Mouse (Mus musculus) liver, embryonic 15.5 days (tissue): Measurements from ENCODE around the gene Mrpl44. TPM values are rescaled to one million over a fixed set of nuclear protein-coding genes. Genes with fewer than 3 reads are reported as not detected.

ENCODE experiments used
- ATAC-seq: fragments of 200-750 bp; cut with Nextera tagmentation; 2 replicates; pipeline ENCODE4 v1.8.0; 2017; ENCODE audit warnings: moderate number of reproducible peaks, mild to moderate bottlenecking, moderate library complexity; ENCODE audit not compliant: insufficient read depth
- H3K27ac ChIP-seq: fragments of 300-500 bp; sonication (generic); replicated peaks from 2 replicates; pipeline ENCODE4 v1.5.1; 2015; ENCODE audit warnings: mild to moderate bottlenecking, inconsistent platforms
- H3K27me3 ChIP-seq: fragments of 300-500 bp; sonication (generic); 2 replicates; pipeline ENCODE4 v1.6.1; 2015; ENCODE audit warnings: mild to moderate bottlenecking, inconsistent platforms
- H3K36me3 ChIP-seq: fragments of 300-500 bp; sonication (generic); replicated peaks from 2 replicates; pipeline ENCODE4 v1.6.1; 2015; ENCODE audit warnings: moderate library complexity, mild to moderate bottlenecking, inconsistent platforms
- H3K4me1 ChIP-seq: fragments of 300-500 bp; sonication (generic); replicated peaks from 2 replicates; pipeline ENCODE4 v1.6.1; 2015; ENCODE audit warnings: inconsistent platforms
- H3K4me2 ChIP-seq: fragments of 300-500 bp; sonication (generic); 2 replicates; pipeline ENCODE4 v1.6.1; 2015; ENCODE audit warnings: moderate library complexity, mild to moderate bottlenecking, inconsistent platforms
- H3K4me3 ChIP-seq: fragments of 300-500 bp; sonication (generic); replicated peaks from 2 replicates; pipeline ENCODE4 v1.5.1; 2015; ENCODE audit warnings: mild to moderate bottlenecking, inconsistent platforms
- H3K9ac ChIP-seq: fragments of 300-500 bp; sonication (generic); 2 replicates; pipeline ENCODE4 v1.6.1; 2015; ENCODE audit warnings: moderate library complexity, mild to moderate bottlenecking, inconsistent platforms
- H3K9me3 ChIP-seq: fragments of 300-500 bp; sonication (generic); replicated peaks from 2 replicates; pipeline ENCODE4 v1.6.1; 2016; ENCODE audit warnings: inconsistent platforms
- WGBS: fragments of 180-500 bp; shearing (Covaris S2); methylation state at CpG from one replicate; pipeline ENCODE4 v1.1.7; 2015; ENCODE audit warnings: mixed read lengths; ENCODE audit not compliant: insufficient replicate concordance; 5-methylcytosine and 5-hydroxymethylcytosine counted together
- polyA plus RNA-seq: library from polyadenylated mRNA; unstranded; fragments of >200 nt; fragmentation: Nextera tagmentation; extraction: Ambion mirVana; gene quantifications from 2 replicates; pipeline ENCODE4 v1.2.1, GENCODE M21; 2015

Gene Mrpl44
- polyA plus RNA-seq, 1 experiment from 2014 or later, result 21.8 TPM

DNA sequence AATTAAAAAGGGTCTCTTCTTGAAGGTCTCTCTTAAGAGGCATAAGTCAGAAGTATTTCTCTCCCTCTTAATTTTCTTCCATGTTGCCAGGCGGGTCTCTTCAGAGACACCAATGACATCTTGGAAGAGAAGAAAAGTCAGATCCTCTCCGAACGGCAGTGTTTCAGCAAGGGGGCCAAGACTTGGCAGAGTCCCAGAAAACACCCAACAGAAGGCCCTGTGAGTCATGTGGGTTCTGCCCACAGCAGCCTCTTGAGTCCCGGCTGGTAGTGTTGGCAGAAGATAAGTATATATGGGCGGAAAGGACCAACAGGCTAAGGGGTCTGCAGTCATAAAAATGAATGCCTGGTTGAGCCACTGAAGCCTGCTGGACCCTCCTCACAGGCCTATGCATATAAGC lies 31.0 kb downstream of the Mrpl44 start:
- WGBS, result 41% methylated on average over 5 of the region's 5 CpGs
- Histone ChIP-seq H3K4me3 (no peak overlapping the region), H3K27ac (no peak overlapping the region), H3K27me3 (no peaks in the 10 kb centered on the region), H3K36me3 (no peaks in the 10 kb centered on the region), H3K9me3 (no peaks in the 10 kb centered on the region), H3K4me1 (no peaks in the 10 kb centered on the region), H3K4me2 (no peak overlapping the region), H3K9ac (no peak overlapping the region)
- no peak for ATAC-seq

DNA sequence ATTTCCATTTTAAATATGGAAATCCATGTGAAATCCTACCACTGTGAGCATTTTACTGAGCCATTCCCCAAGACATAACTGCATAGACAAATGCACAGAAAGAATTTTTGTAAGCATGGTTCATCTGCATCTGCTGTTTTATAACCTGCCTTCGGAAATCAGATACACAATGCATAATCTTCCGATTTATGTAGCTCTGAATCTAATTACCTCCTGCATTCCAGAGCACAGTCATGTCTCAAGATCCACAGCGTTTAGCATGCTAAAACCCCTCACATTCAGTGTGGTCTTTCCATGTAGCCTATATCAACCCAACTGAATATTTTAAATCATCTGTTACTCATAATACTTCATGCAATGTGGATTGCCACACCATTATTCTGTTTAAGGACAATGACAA lies 33.6 kb downstream of the Mrpl44 start:
- 62% methylated on average over 3 of the region's 3 CpGs for WGBS
- no peak overlapping the region for H3K27ac ChIP-seq
- no peaks in the 10 kb centered on the region for H3K4me1 ChIP-seq
- H3K4me3 ChIP-seq, result no peak overlapping the region
- H3K36me3 ChIP-seq, result no peaks in the 10 kb centered on the region
- no peaks in the 10 kb centered on the region for H3K9me3 ChIP-seq
- no peak overlapping the region for H3K9ac ChIP-seq
- no peak for ATAC-seq
- H3K27me3 ChIP-seq, result no peaks in the 10 kb centered on the region
- H3K4me2 ChIP-seq, result no peak overlapping the region

DNA sequence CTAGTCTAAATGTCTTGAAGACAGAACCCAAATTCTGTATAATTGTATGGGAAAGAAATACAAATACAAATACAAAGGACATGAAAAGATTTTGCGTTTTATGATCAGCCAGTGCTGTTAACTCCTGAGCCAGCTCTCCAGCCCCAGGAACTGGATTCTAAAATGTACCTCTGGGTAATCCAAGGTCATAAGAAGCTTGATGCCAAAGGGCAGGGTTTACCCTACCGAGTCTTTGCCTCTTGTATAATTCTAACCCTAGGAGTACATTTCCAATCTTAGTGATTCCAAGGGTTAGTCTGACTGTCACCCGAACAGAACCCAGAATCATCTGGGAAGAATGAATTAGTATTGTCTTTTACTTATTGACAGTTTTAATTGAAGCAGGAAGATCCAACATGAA lies 39.6 kb downstream of the Mrpl44 start:
- WGBS, result 58% methylated on average over 3 of the region's 3 CpGs
- Histone ChIP-seq H3K9me3 (no peaks in the 10 kb centered on the region), H3K4me2 (no peak overlapping the region), H3K36me3 (no peaks in the 10 kb centered on the region), H3K4me3 (no peak overlapping the region), H3K27me3 (no peaks in the 10 kb centered on the region), H3K27ac (no peak overlapping the region), H3K9ac (no peak overlapping the region), H3K4me1 (no peaks in the 10 kb centered on the region)
- no peak for ATAC-seq

DNA sequence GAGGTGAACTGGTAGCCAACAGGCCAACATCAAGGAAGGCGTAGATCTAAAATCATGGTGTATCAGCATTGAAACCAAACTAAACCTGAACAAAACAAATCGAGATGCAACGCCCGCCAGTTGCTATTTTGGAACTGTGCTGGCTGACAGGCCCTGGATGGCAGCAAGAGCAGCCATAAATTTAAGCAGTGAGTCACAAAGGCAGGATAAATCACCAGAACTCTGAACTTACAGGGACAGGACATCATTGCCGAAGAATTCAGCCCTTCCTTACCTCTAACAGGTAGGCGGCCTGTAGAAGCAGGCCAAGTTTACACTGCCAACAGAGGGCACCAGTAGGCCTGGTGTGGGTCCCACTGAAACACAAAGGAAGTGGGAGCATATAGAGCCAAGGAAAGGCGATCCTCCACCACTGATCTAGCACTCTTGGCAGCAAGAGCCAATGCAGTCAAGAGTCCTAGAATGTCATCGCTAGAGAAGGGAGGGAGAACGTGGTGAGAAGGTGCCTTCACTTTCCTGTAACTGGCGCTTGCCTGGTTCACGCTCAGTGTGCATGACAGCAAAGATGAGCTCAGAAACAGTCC lies 43.6 kb downstream of the Mrpl44 start:
- H3K4me2 ChIP-seq, result no peak overlapping the region
- no peak overlapping the region for H3K27ac ChIP-seq
- H3K27me3 ChIP-seq, result no peaks in the 10 kb centered on the region
- no peaks in the 10 kb centered on the region for H3K36me3 ChIP-seq
- no peak for ATAC-seq
- H3K4me3 ChIP-seq, result no peak overlapping the region
- 75% methylated on average over 11 of the region's 11 CpGs for WGBS
- no peak overlapping the region for H3K9ac ChIP-seq
- no peaks in the 10 kb centered on the region for H3K4me1 ChIP-seq
- no peaks in the 10 kb centered on the region for H3K9me3 ChIP-seq

DNA sequence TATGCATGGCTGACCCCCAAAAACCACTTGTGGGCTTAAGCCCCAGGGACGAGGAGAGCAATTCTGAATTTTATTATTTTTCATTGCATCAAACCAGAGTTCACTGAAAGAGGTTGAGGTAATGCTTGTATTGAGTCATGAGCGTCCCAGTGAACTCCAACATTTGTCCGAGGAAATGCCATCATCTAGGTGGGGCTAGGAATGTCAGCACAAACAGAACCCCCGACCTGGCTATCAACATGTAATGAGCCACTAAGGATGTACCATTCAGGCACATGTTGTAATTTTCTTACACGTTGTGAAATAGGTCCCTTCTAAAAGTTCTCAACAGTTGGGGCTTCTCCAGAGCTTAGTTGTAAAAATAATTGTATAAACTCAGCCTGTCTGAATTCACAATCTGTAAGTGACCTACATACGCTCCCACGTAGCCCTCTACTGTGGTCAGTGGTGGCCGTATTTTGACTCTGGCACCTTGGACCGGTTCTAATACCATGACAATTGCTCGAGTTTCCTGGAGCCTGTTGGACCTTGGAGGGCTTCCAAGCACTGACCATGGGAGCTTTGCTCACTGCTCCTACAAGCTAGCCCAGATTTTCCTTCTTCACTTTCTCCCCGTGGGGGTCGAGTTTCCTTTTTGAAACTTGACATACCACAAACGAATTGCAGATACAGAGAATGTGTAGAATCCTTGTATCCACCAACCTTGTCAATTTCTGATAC lies 47.1 kb downstream of the Mrpl44 start:
- H3K27me3 ChIP-seq, result no peaks in the 10 kb centered on the region
- H3K27ac ChIP-seq, result no peak overlapping the region
- no peaks in the 10 kb centered on the region for H3K9me3 ChIP-seq
- H3K36me3 ChIP-seq, result no peaks in the 10 kb centered on the region
- WGBS, result 54% methylated on average over 13 of the region's 13 CpGs
- H3K4me1 ChIP-seq, result no peaks in the 10 kb centered on the region
- no peak overlapping the region for H3K9ac ChIP-seq
- no peak for ATAC-seq
- H3K4me3 ChIP-seq, result no peak overlapping the region
- H3K4me2 ChIP-seq, result no peak overlapping the region

DNA sequence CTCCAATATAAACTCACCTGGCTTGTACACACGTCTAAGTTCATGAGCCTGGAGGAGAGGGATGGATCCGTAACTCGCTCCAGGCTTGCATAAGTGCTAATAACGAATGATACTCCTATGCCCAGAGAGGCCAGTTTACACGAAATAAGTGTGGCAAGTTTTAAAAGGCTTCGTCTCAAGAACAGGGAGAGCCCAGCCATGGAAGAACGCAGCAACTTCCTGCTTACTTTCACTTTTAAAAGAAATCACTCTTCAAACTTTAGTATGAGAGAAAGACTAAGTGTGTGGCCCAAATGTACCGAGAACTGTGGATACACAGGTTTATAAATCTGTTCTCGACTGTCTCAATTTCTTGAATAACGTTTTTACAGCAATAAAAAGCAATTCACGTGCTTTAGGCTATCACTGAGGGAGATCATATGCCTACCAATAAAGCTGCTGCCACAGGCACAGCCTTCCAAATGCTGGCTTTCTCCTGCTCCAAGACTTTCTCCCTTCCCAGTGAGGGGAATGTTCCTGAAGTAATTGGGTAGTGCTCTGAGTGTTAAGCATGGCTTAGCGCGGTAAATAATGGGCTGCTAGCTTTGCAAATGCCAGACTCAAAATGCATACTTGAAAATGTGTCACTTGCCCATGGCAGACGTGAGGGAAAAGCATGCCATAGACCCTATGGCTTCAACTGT lies 48.3 kb downstream of the Mrpl44 start:
- no peak overlapping the region for H3K9ac ChIP-seq
- H3K4me3 ChIP-seq, result no peak overlapping the region
- ATAC-seq, result no peak
- H3K36me3 ChIP-seq, result no peaks in the 10 kb centered on the region
- H3K9me3 ChIP-seq, result no peaks in the 10 kb centered on the region
- no peak overlapping the region for H3K27ac ChIP-seq
- no peaks in the 10 kb centered on the region for H3K27me3 ChIP-seq
- H3K4me1 ChIP-seq, result no peaks in the 10 kb centered on the region
- 54% methylated on average over 14 of the region's 14 CpGs for WGBS
- H3K4me2 ChIP-seq, result no peak overlapping the region

Other genes with a start within 250 kb of the Mrpl44 start
- gene Ap1s3, start 104.0 kb upstream of the Mrpl44 start, polyA plus RNA-seq, result 0.09 and 0.24 TPM in 2 replicates
- 14.0 TPM in 2 replicates for gene Wdfy1, start 125 bp downstream of the Mrpl44 start, polyA plus RNA-seq
- 6.6 and 6.7 TPM in 2 replicates for gene Serpine2, start 85.2 kb downstream of the Mrpl44 start, polyA plus RNA-seq